Mouse (Mus musculus): ENCODE results near the gene Wnt8b. TPM values are rescaled to one million over a fixed set of nuclear protein-coding genes. Genes with fewer than 3 reads are reported as not detected.
A peak's percentile ranks its signal among the peaks of the same experiment; 100 is the strongest.

Gene Wnt8b
- polyA plus RNA-seq, 1 experiment from 2014 or later = 0.56 TPM

DNA sequence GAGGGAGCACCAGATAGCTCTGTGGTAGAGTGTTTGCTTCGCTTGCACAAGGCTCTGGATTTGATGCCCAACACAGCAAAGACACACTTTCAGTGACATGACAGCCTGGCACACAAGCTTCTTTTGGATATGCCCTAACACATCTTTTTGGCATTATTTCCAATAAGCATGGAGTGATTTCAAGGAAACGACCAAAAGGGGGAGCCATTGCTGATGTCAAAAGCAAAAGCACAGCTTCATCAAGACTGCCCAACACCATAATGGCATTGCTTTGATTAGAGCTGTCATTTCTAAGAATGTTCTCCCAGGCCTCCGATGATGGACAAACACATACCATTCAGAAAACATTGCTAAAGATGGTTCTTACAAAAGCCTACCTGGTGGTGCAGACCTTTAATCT, 16.7 kb upstream of the Wnt8b start:
- WGBS = 55% methylated on average over 3 of the region's 3 CpGs
- no peak overlapping the region for H3K4me3 ChIP-seq
- no peak for DNase-seq (ENCODE audit: low spot score)

DNA sequence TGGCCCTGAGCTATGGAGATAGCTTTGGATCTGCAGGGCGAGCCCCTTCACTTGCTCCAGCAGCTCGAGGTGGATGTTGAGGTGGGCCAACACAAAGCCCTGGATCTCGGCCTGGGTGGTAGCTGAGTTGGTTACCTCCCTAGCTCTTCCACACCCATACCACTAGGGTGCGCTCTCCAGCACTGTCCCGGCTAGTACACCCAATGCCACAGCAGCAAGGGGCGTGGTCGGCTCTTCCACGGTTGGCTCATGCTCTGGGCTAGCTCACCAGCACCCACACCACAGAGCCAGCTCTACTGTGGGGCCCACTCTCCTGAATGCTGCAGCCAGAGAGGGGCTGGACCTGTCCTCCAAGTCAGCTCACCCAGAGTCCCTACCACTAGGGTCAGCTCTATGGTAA, 6.0 kb upstream of the Wnt8b start:
- Histone ChIP-seq H3K4me1 (no peaks in the 10 kb centered on the region), H3K9me3 (no peaks in the 10 kb centered on the region), H3K36me3 (replicated peaks) (no peaks in the 10 kb centered on the region), H3K27me3 (replicated peaks; ENCODE audit: low read depth, poor library complexity, severe bottlenecking) (peaks cover 46% of the 10 kb centered on the region), H3K4me3 (no peak overlapping the region), H3K27ac (replicated peaks) (no peak overlapping the region)
- 11% methylated on average over 8 of the region's 8 CpGs for WGBS
- peak; percentile 56 for DNase-seq (ENCODE audit: low spot score)

More for the DNA sequence above, 16.7 kb upstream of the Wnt8b start:
- Histone ChIP-seq H3K4me1 (no peaks in the 10 kb centered on the region), H3K36me3 (replicated peaks) (no peaks in the 10 kb centered on the region), H3K27me3 (replicated peaks; ENCODE audit: low read depth, poor library complexity, severe bottlenecking) (0 out of 2 replicates have a peak, but pooled peaks cover 7% of the 10 kb centered on the region), H3K27ac (replicated peaks) (no peak overlapping the region), H3K9me3 (no peaks in the 10 kb centered on the region)

DNA sequence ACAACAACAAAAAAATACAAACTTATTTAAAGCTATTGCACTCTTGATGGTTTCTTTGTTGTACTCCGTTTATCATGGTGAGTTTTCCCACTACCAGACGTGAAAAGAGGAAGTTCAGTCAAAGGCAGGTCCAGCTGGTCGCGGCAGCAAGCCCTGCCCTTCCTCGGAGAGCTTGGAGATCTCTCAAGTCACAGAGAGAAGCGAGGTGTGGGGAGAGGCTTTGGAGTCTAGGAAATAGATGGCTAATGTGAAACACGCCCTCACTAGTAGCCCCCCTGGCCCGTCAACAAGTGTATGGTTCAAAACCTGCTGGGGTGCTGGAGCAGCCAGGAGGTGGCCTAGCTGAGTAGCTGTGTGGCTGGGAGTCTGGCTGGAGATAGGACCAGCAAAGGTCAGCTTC, 3.2 kb downstream of the Wnt8b start:
- DNase-seq (ENCODE audit: low spot score) = no peak
- Histone ChIP-seq H3K9me3 (no peaks in the 10 kb centered on the region), H3K27me3 (replicated peaks; ENCODE audit: low read depth, poor library complexity, severe bottlenecking) (peaks cover 100% of the 10 kb centered on the region), H3K36me3 (replicated peaks) (no peaks in the 10 kb centered on the region), H3K4me3 (no peak overlapping the region), H3K27ac (replicated peaks) (no peak overlapping the region), H3K4me1 (peaks cover 28% of the 10 kb centered on the region)
- 51% methylated on average over 8 of the region's 8 CpGs for WGBS

DNA sequence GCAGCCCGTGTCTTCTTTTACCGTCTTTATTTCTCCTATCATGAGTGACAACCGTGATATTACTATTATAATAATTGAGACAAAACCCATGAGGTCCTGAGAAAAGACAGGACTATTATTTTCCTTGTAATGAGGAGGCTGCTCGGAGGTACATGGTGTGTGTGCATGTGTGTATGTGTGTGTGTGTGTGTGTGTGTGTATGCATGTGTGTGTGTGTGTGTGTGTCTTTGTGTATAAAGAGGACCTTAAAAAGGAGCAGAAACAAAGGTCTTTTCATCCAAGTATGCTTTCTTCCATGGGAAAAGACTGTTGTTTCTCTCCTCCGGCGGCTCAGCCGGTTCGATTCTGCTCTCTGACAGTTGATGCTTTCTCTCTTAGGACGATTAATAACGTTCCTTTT, 3.7 kb downstream of the Wnt8b start:
- Histone ChIP-seq H3K4me3 (no peak overlapping the region), H3K27ac (replicated peaks) (no peak overlapping the region), H3K36me3 (replicated peaks) (no peaks in the 10 kb centered on the region), H3K4me1 (peaks cover 28% of the 10 kb centered on the region), H3K9me3 (no peaks in the 10 kb centered on the region), H3K27me3 (replicated peaks; ENCODE audit: low read depth, poor library complexity, severe bottlenecking) (peaks cover 100% of the 10 kb centered on the region)
- DNase-seq (ENCODE audit: low spot score) = no peak
- WGBS = 67% methylated on average over 10 of the region's 10 CpGs

DNA sequence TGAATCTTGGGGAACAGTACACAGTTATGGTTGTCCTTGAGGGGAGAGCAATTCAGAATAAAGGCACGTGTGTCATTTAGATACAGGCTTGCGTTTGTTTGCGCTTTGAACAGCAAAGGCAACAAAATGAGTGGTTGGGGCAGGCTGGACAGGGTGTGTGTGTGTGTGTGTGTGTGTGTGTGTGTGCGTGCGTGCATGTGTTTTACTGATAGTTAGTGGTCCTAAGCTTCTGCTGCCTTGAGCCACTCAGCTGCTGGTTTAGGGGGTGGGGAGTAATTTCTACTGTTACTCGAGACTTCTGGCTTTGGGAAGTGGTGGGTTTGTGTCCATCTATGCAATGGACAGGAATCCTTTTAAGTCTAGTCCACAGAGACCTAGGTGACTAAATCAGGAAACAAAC, 5.7 kb downstream of the Wnt8b start:
- H3K4me1 ChIP-seq = peaks cover 21% of the 10 kb centered on the region
- no peaks in the 10 kb centered on the region for H3K36me3 ChIP-seq (replicated peaks)
- H3K27me3 ChIP-seq (replicated peaks; ENCODE audit: low read depth, poor library complexity, severe bottlenecking) = peaks cover 100% of the 10 kb centered on the region

DNA sequence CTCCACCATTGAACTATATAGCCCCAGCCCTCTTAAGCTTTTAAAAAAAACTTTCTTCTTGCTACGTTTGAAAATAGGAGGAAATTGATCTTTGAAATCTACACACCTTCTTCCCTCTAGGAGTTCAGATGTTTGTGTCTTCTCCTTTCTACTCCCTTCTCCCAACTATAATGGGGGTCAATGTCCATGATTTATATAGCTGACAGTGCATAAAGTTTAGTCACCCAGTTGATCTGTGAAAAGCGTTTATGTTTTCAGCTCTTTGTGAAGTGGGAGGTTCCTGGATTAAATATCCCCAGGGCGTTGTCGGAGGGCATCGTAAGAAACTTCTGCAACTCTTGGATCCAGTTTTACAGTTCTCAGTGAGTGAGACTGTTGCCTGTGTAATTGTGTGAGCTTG, 7.0 kb downstream of the Wnt8b start:
- peaks cover 19% of the 10 kb centered on the region for H3K4me1 ChIP-seq
- peaks cover 100% of the 10 kb centered on the region for H3K27me3 ChIP-seq (replicated peaks; ENCODE audit: low read depth, poor library complexity, severe bottlenecking)
- DNase-seq (ENCODE audit: low spot score) = no peak
- no peak overlapping the region for H3K27ac ChIP-seq (replicated peaks)
- H3K36me3 ChIP-seq (replicated peaks) = no peaks in the 10 kb centered on the region
- no peaks in the 10 kb centered on the region for H3K9me3 ChIP-seq
- WGBS = 46% methylated on average over 5 of the region's 5 CpGs
- no peak overlapping the region for H3K4me3 ChIP-seq

More for the DNA sequence above, 5.7 kb downstream of the Wnt8b start:
- WGBS = 61% methylated on average over 6 of the region's 6 CpGs
- no peak overlapping the region for H3K27ac ChIP-seq (replicated peaks)
- DNase-seq (ENCODE audit: low spot score) = no peak
- H3K4me3 ChIP-seq = no peak overlapping the region
- H3K9me3 ChIP-seq = no peaks in the 10 kb centered on the region

DNA sequence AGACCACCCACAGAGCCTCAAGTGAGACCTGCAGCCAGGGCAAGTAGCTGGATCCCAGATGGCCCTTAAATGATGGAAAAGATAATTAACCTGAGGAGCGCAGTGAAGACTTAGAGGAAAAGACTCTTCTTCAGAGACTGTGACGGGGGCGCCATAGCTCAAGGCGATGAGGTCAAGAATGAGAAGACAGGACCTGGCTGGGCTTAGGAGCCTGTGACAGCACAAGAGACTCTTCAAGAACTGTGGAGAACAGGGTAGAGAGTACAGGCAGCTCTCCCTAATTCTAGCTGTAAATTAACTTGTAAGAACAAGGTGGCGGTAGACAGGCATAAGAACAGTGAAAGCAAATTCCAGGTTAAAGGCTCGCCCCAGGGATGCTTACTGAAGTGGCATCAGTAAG, 8.7 kb downstream of the Wnt8b start:
- WGBS = 80% methylated on average over 6 of the region's 6 CpGs
- H3K27me3 ChIP-seq (replicated peaks; ENCODE audit: low read depth, poor library complexity, severe bottlenecking) = peaks cover 100% of the 10 kb centered on the region
- H3K9me3 ChIP-seq = no peaks in the 10 kb centered on the region
- no peak for DNase-seq (ENCODE audit: low spot score)
- no peak overlapping the region for H3K27ac ChIP-seq (replicated peaks)
- no peak overlapping the region for H3K4me3 ChIP-seq
- no peaks in the 10 kb centered on the region for H3K36me3 ChIP-seq (replicated peaks)
- peaks cover 15% of the 10 kb centered on the region for H3K4me1 ChIP-seq

DNA sequence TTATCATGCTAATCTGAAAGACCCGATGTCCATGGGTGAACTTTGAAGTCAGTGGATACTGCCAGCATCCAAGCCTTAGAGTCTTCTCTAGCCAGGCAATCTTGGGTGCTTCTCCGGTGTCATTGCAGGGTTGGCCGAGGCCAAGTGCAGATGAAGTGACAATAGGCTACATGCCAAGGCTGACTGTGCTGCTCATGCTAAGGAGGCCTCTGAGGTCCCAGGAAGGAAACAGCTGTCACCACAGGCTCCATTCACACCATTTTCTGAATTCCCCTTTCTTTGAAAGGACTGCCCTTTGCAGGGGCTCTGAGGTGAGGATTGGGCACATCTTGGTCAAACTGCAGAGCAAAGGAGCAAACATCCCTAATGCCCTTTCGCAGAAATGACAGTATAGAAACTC, 9.5 kb downstream of the Wnt8b start:
- no peak overlapping the region for H3K4me3 ChIP-seq
- no peaks in the 10 kb centered on the region for H3K9me3 ChIP-seq
- DNase-seq (ENCODE audit: low spot score) = no peak
- no peak overlapping the region for H3K27ac ChIP-seq (replicated peaks)
- peaks cover 15% of the 10 kb centered on the region for H3K4me1 ChIP-seq
- H3K27me3 ChIP-seq (replicated peaks; ENCODE audit: low read depth, poor library complexity, severe bottlenecking) = peaks cover 100% of the 10 kb centered on the region
- WGBS = 81% methylated on average over 4 of the region's 4 CpGs
- no peaks in the 10 kb centered on the region for H3K36me3 ChIP-seq (replicated peaks)

DNA sequence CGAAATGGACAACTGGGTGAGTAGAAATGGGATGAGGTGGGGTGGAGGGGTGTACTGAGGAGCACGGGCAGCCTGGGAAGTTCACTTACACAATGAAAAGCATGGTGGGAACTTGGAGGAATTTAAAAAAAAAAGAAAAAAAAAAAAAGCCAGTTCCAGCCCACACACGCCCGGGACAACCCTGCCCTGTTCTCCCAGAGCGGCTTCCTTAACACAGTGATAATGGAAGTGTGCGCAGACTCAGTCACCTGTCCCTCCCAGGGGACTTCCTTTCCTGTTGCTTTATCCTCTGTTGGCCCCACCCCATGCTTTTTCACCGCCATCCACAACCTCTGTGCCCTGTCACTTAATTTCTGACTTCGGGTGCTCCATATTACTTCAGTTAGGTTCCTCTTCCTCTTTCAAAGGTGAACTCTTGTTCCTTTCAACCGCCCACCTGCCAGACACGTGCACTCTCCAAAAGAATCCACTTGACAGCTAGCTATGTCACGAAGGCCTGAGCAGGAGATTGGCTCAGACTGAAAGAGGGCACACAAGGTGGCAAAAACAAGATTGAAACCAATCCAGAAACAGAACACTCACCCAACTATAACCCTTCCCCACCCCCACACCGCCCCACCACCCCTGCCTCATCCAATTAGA, 17.4 kb downstream of the Wnt8b start:
- peaks cover 100% of the 10 kb centered on the region for H3K27me3 ChIP-seq (replicated peaks; ENCODE audit: low read depth, poor library complexity, severe bottlenecking)
- peaks cover 58% of the 10 kb centered on the region for H3K4me1 ChIP-seq
- H3K36me3 ChIP-seq (replicated peaks) = no peaks in the 10 kb centered on the region
- H3K9me3 ChIP-seq = no peaks in the 10 kb centered on the region
- no peak for DNase-seq (ENCODE audit: low spot score)
- H3K4me3 ChIP-seq = peak overlapping the region; percentile 64
- H3K27ac ChIP-seq (replicated peaks) = no peak overlapping the region
- 3% methylated on average over 12 of the region's 12 CpGs for WGBS

DNA sequence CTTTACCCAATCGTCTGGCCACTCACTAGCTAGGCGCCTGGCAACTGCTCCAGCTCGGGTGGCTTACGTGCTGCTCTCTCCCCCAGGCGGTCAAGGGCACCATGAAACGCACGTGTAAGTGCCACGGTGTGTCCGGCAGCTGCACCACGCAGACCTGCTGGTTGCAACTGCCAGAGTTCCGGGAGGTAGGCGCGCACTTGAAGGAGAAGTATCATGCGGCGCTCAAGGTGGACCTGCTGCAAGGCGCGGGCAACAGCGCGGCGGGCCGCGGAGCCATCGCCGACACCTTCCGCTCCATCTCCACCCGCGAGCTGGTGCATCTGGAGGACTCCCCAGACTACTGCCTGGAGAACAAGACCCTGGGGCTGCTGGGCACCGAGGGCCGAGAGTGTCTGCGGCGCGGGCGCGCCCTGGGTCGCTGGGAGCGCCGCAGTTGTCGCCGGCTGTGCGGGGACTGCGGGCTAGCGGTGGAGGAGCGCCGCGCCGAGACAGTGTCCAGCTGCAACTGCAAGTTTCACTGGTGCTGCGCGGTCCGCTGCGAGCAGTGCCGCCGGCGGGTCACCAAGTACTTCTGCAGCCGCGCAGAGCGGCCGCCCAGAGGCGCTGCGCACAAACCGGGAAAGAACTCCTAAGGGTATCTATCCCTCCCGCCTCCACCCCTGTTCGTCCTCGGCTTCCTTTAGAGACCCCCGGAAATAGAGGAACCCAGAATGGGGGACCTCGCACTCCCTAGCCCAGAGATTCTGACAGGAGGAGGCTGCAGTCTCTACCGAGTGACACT, 18.4 kb downstream of the Wnt8b start:
- DNase-seq (ENCODE audit: low spot score) = peak; percentile 77
- peaks cover 100% of the 10 kb centered on the region for H3K27me3 ChIP-seq (replicated peaks; ENCODE audit: low read depth, poor library complexity, severe bottlenecking)
- no peaks in the 10 kb centered on the region for H3K9me3 ChIP-seq
- WGBS = under 1% methylated on average over 66 of the region's 66 CpGs
- peak overlapping the region; percentile 52 for H3K27ac ChIP-seq (replicated peaks)
- H3K4me1 ChIP-seq = peaks cover 63% of the 10 kb centered on the region
- H3K36me3 ChIP-seq (replicated peaks) = no peaks in the 10 kb centered on the region
- H3K4me3 ChIP-seq = peak overlapping the region; percentile 64

DNA sequence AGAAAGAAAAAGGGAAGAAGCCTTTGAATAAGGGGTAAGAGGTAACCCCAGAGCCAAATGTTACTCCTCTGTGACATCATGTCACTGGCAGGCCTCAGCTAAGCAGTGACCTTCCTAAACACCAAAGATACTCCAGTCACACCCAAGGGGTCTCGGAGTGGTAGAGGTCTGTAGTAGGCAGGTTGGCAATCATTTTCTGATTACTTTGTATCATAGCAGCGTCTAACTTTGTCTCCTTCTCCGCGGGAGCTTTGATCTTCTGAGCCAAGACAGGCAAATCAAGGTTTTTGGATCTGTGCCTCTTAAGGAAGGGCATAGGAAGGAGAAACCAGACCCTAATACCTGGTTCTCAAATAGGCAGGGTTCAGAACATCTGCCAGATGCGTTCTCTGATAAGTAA, 19.3 kb downstream of the Wnt8b start:
- Histone ChIP-seq H3K27me3 (replicated peaks; ENCODE audit: low read depth, poor library complexity, severe bottlenecking) (peaks cover 100% of the 10 kb centered on the region), H3K27ac (replicated peaks) (no peak overlapping the region), H3K36me3 (replicated peaks) (no peaks in the 10 kb centered on the region), H3K4me1 (peaks cover 63% of the 10 kb centered on the region), H3K9me3 (no peaks in the 10 kb centered on the region), H3K4me3 (no peak overlapping the region)
- 16% methylated on average over 5 of the region's 5 CpGs for WGBS
- no peak for DNase-seq (ENCODE audit: low spot score)

DNA sequence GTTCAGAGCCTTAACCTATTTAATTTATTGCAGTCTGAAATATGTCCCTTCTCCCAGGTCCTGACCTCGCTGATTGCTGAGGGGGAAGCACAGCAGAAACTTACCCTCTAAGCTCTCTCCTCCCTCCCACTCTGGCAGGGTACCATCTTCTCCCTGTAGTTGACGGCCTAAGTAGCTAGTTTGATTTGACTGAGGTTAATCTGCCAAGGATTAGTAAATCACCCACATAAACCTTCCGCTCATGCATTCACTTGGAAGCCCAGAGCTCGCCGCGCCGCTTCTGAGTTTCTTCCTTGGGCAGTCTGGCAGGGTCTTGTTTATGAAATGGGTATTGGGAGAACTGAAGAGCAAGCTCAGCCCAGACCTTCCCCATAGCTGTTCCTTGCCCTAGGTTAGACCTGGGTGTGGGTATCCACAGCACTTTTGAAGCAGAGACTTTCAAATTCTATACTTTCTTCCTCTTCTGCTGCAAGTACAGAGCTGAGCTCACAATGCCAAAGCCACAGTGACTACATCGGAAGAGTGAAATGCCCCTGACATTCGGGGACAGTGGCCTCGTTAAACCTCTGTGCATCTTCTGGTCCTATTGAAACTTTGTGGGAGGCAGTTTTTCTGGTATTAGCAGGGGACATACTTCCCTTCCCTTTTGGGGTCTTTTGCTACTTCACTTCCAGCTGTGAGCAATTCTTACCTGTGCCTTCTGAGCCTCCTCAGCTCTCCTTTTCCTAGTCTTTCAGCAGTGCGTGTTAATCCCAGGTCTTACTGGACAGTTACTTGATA, 20.0 kb downstream of the Wnt8b start:
- H3K9me3 ChIP-seq = no peaks in the 10 kb centered on the region

More for the DNA sequence above, 20.0 kb downstream of the Wnt8b start:
- H3K27me3 ChIP-seq (replicated peaks; ENCODE audit: low read depth, poor library complexity, severe bottlenecking) = peaks cover 100% of the 10 kb centered on the region
- peaks cover 63% of the 10 kb centered on the region for H3K4me1 ChIP-seq
- H3K4me3 ChIP-seq = no peak overlapping the region
- H3K36me3 ChIP-seq (replicated peaks) = no peaks in the 10 kb centered on the region
- H3K27ac ChIP-seq (replicated peaks) = no peak overlapping the region
- DNase-seq (ENCODE audit: low spot score) = peak; percentile 47
- WGBS = 5% methylated on average over 11 of the region's 11 CpGs

All from embryonic facial prominence, embryonic 10.5 days (tissue).